Mouse (Mus musculus) kidney, embryonic 15.5 days (tissue): ENCODE measurements around the gene Hist1h3i. TPM values are rescaled to one million over a fixed set of nuclear protein-coding genes. Genes with fewer than 3 reads are reported as not detected.
"Not testable (repeated sequence)": the region's sequence is repeated elsewhere in the genome, so short reads cannot be mapped to it uniquely, and the experiment has no call there.

Experiments
- ATAC-seq: fragments of 200-750 bp; cut with Nextera tagmentation; replicated peaks from 2 replicates; pipeline ENCODE4 v1.8.0; 2017; ENCODE audit warnings: moderate TSS enrichment; ENCODE audit not compliant: low FRiP score
- H3K27ac ChIP-seq: fragments of 300-500 bp; sonication (generic); 2 replicates; pipeline ENCODE4 v1.5.1; 2015; ENCODE audit warnings: mild to moderate bottlenecking, inconsistent platforms
- H3K27me3 ChIP-seq: fragments of 300-500 bp; sonication (generic); 2 replicates; pipeline ENCODE4 v1.6.1; 2015; ENCODE audit warnings: inconsistent platforms
- H3K36me3 ChIP-seq: fragments of 300-500 bp; sonication (generic); 2 replicates; pipeline ENCODE4 v1.6.1; 2015; ENCODE audit warnings: inconsistent platforms
- H3K4me1 ChIP-seq: fragments of 300-500 bp; sonication (generic); 2 replicates; pipeline ENCODE4 v1.6.1; 2015; ENCODE audit warnings: inconsistent platforms
- H3K4me2 ChIP-seq: fragments of 300-500 bp; sonication (generic); 2 replicates; pipeline ENCODE4 v1.6.1; 2015; ENCODE audit warnings: moderate library complexity, mild to moderate bottlenecking, inconsistent platforms
- H3K4me3 ChIP-seq: fragments of 300-500 bp; sonication (generic); replicated peaks from 2 replicates; pipeline ENCODE4 v1.5.1; 2015; ENCODE audit warnings: mild to moderate bottlenecking, inconsistent platforms
- H3K9ac ChIP-seq: fragments of 300-500 bp; sonication (generic); 2 replicates; pipeline ENCODE4 v1.6.1; 2015; ENCODE audit warnings: mild to moderate bottlenecking, inconsistent platforms
- H3K9me3 ChIP-seq: fragments of 300-500 bp; sonication (generic); replicated peaks from 2 replicates; pipeline ENCODE4 v1.6.1; 2016; ENCODE audit warnings: inconsistent platforms
- WGBS: fragments of 180-500 bp; shearing (Covaris S2); methylation state at CpG from one replicate; pipeline ENCODE4 v1.1.7; 2015; ENCODE audit warnings: mixed read lengths; 5-methylcytosine and 5-hydroxymethylcytosine counted together
- polyA plus RNA-seq: library from polyadenylated mRNA; unstranded; fragments of >200 nt; fragmentation: Nextera tagmentation; extraction: Ambion mirVana; gene quantifications from 2 replicates; pipeline ENCODE4 v1.2.1, GENCODE M21; 2015

The Hist1h3i gene
- 134 and 151 TPM in 2 replicates for polyA plus RNA-seq

DNA sequence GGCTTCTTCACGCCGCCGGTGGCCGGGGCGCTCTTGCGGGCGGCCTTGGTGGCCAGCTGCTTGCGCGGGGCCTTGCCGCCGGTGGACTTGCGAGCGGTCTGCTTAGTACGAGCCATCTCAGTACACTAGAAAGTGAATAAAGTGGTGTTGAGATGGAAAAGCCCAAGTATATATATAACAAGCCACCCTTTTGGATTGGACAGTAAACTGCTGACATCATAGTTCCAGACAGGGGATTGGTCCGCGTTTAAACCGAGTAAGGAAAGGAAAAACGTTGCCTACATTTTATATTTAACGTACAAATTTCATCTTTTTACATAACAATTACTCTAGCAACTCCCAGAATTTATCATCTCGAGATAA, at the start of gene Hist1h3i:
TSS of gene Hist1h3i (minus strand) at position 116 of the 363 bp plus-strand sequence.
- H3K27ac ChIP-seq, result peak within 1 kb of the TSS; percentile 96
- peak within 1 kb of the TSS; percentile 63 for H3K9ac ChIP-seq
- no peaks in the 10 kb centered on the region for H3K36me3 ChIP-seq
- peak within 1 kb of the TSS; percentile 73 for H3K4me2 ChIP-seq
- WGBS, result under 1% methylated on average over 15 of the region's 20 CpGs
- H3K9me3 ChIP-seq, result no peaks in the 10 kb centered on the region
- H3K4me3 ChIP-seq, result peak within 1 kb of the TSS; percentile 49
- peaks cover 39% of the 10 kb centered on the region for H3K4me1 ChIP-seq
- no peaks in the 10 kb centered on the region for H3K27me3 ChIP-seq
- ATAC-seq, result peak; percentile 73

GRCm38 (mm10) chr13:21831418-21832394, 48.5 kb upstream of the Hist1h3i start, which contains the start of gene Hist1h4n:
TSS of gene Hist1h4n (minus strand) at chr13:21832196.
- ATAC-seq, result peak; percentile 87
- not testable (repeated sequence) for H3K9ac ChIP-seq, H3K27me3 ChIP-seq, H3K9me3 ChIP-seq, H3K4me1 ChIP-seq, H3K36me3 ChIP-seq
- Histone ChIP-seq H3K4me3 (peak within 1 kb of the TSS; percentile 31), H3K4me2 (peak within 1 kb of the TSS; percentile 47), H3K27ac (peak within 1 kb of the TSS; percentile 66)
- under 1% methylated on average over 28 of the region's 58 CpGs for WGBS

GRCm38 (mm10) chr13:21830344-21830743, 47.2 kb upstream of the Hist1h3i start:
- H3K27me3 ChIP-seq, result no peaks in the 10 kb centered on the region
- H3K9me3 ChIP-seq, result no peaks in the 10 kb centered on the region
- no peak overlapping the region for H3K4me3 ChIP-seq
- H3K36me3 ChIP-seq, result no peaks in the 10 kb centered on the region; the same call in 1 of the 2 replicates
- whole genome bisulfite sequencing, result 88% methylated on average over 10 of the region's 10 CpGs
- H3K4me1 ChIP-seq, result no peaks in the 10 kb centered on the region
- no peak overlapping the region for H3K27ac ChIP-seq
- H3K9ac ChIP-seq, result no peak overlapping the region
- ATAC-seq, result no peak
- peak overlapping the region; percentile 25; the same call in 1 of the 2 replicates for H3K4me2 ChIP-seq

- WGBS, result 92% methylated on average over 3 of the region's 3 CpGs
- Histone ChIP-seq H3K9me3 (no peaks in the 10 kb centered on the region), H3K4me2 (no peak overlapping the region), H3K4me1 (no peaks in the 10 kb centered on the region), H3K27ac (no peak overlapping the region), H3K4me3 (no peak overlapping the region), H3K36me3 (no peaks in the 10 kb centered on the region; the same call in 1 of the 2 replicates), H3K9ac (no peak overlapping the region), H3K27me3 (no peaks in the 10 kb centered on the region)
- no peak for ATAC-seq
Observed at GRCm38 (mm10) chr13:21828511-21828910, 45.3 kb upstream of the Hist1h3i start.

- not testable (repeated sequence) for H3K4me3 ChIP-seq, H3K9me3 ChIP-seq, H3K4me1 ChIP-seq, ATAC-seq, H3K9ac ChIP-seq, H3K4me2 ChIP-seq, H3K27me3 ChIP-seq, H3K27ac ChIP-seq, H3K36me3 ChIP-seq
- 80% methylated on average over 7 of the region's 16 CpGs for WGBS
Observed at GRCm38 (mm10) chr13:21820082-21820890, 37.1 kb upstream of the Hist1h3i start.

DNA sequence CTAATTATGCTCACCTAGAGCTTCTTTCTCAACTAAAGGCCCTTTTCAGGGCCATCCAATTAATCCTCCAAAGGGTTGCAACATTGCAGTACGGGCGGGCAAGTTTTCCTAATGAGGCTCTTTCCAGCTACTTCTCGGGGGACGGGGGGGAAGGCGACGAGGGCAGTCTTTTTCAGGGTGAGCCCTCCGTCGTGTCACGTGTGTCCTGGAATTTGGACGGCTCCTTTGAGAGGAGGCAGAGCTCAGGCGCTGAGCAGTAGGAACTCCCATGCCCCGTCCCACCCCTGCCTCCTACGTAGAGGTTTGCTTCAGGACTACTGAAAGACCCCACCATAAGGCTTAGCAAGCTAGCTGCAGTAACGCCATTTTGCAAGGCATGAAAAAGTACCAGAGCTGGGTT, 28.9 kb upstream of the Hist1h3i start:
- Histone ChIP-seq H3K27ac (peak overlapping the region; percentile 75), H3K4me2 (peak overlapping the region; percentile 50), H3K4me3 (peak overlapping the region; percentile 25; the same call in 1 of the 2 replicates)
- H3K36me3 ChIP-seq, H3K27me3 ChIP-seq, H3K9me3 ChIP-seq, H3K4me1 ChIP-seq, H3K9ac ChIP-seq: not testable (repeated sequence)
- ATAC-seq, result peak; percentile 47
- WGBS, result under 1% methylated on average over 14 of the region's 14 CpGs

DNA sequence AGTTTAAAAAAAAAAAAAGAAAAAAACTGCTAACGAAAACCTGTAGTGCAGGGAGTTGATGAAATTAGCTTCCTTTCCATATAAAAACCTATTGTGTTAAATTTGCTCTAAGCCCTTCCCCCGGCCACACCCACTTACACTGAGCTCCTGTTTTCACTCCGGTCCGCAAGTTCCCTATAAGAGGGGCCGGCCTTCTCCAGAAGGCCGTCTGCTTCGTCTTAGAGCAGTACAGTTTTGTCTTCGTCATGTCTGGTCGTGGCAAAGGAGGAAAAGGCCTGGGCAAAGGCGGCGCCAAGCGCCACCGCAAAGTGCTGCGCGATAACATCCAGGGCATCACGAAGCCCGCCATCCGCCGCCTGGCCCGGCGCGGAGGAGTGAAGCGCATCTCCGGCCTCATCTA, 28.4 kb upstream of the Hist1h3i start, which contains the start of gene Hist1h4m:
TSS of gene Hist1h4m (plus strand) at position 208 of the 400 bp plus-strand sequence.
- not testable (repeated sequence) for H3K9me3 ChIP-seq, H3K36me3 ChIP-seq, H3K4me1 ChIP-seq, H3K27me3 ChIP-seq, H3K9ac ChIP-seq
- WGBS, result no CpG with 5 or more reads among the region's 24 CpGs
- Histone ChIP-seq H3K4me2 (peak within 1 kb of the TSS; percentile 50), H3K4me3 (peak within 1 kb of the TSS; percentile 25; the same call in 1 of the 2 replicates), H3K27ac (peak within 1 kb of the TSS; percentile 75)
- ATAC-seq, result peak; percentile 41

- H3K9ac ChIP-seq, H3K27ac ChIP-seq, H3K36me3 ChIP-seq, H3K4me1 ChIP-seq, H3K27me3 ChIP-seq, H3K9me3 ChIP-seq, H3K4me3 ChIP-seq, H3K4me2 ChIP-seq: not testable (repeated sequence)
- ATAC-seq, result peak; percentile 34
- no CpG with 5 or more reads among the region's 8 CpGs for WGBS
Observed at GRCm38 (mm10) chr13:21811074-21811473, 27.9 kb upstream of the Hist1h3i start.

GRCm38 (mm10) chr13:21810073-21810472, 26.9 kb upstream of the Hist1h3i start, which contains the start of the genes Hist1h2bq and Hist1h2ao:
TSS of gene Hist1h2bq (minus strand) at chr13:21810197.
TSS of gene Hist1h2ao (plus strand) at chr13:21810465.
- not testable (repeated sequence) for H3K36me3 ChIP-seq, H3K9ac ChIP-seq, H3K9me3 ChIP-seq, H3K27ac ChIP-seq, H3K4me2 ChIP-seq, H3K4me3 ChIP-seq, H3K4me1 ChIP-seq, H3K27me3 ChIP-seq
- peak; percentile 98 for ATAC-seq
- no CpG with 5 or more reads among the region's 23 CpGs for WGBS

DNA sequence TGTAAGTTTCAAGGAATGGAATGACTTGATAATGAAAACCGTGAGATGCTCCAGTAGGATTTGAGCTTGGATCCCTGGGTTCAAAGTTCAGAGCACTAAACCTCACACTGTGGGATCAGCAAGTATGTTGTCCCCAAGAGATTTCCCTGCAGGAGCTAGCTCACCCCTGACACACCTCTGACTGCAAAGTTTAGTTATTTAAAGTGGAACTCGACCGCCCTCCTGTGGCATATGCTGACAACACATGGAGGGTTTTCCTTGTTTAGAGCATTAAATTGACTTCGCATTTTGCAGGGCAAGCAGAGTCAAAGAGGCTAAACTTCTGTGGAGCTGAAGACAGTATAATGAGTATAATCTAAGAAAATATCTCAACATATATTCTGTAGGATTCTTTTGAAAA, 19.9 kb upstream of the Hist1h3i start:
- not testable (repeated sequence) for H3K4me2 ChIP-seq, H3K4me3 ChIP-seq, H3K36me3 ChIP-seq, H3K9me3 ChIP-seq, H3K27ac ChIP-seq, H3K9ac ChIP-seq, H3K27me3 ChIP-seq, H3K4me1 ChIP-seq
- ATAC-seq, result peak; percentile 77
- no CpG with 5 or more reads among the region's 4 CpGs for WGBS

- H3K4me1 ChIP-seq, H3K9me3 ChIP-seq, H3K36me3 ChIP-seq, H3K27me3 ChIP-seq, ATAC-seq, H3K27ac ChIP-seq, H3K4me2 ChIP-seq, H3K4me3 ChIP-seq, H3K9ac ChIP-seq: not testable (repeated sequence)
Observed at GRCm38 (mm10) chr13:21797163-21797562, 14.0 kb upstream of the Hist1h3i start.

GRCm38 (mm10) chr13:21795584-21795983, 12.4 kb upstream of the Hist1h3i start:
- no peak for ATAC-seq
- no peaks in the 10 kb centered on the region for H3K9me3 ChIP-seq
- H3K4me1 ChIP-seq, result peaks cover 5% of the 10 kb centered on the region; the same call in 1 of the 2 replicates
- H3K4me3 ChIP-seq, result no peak overlapping the region
- 89% methylated on average over 7 of the region's 7 CpGs for WGBS
- no peak overlapping the region for H3K4me2 ChIP-seq
- H3K27ac ChIP-seq, result no peak overlapping the region
- no peak overlapping the region for H3K9ac ChIP-seq
- no peaks in the 10 kb centered on the region for H3K36me3 ChIP-seq
- no peaks in the 10 kb centered on the region for H3K27me3 ChIP-seq
